Mouse (Mus musculus): ENCODE data around the gene Pigu.

- TF ChIP-seq POLR2A (IDR thresholded peaks at IDR 0.05; ENCODE audit: low read depth, low read length) = no peak
- no peak for TF ChIP-seq CTCF (conservative IDR thresholded peaks at IDR 0.05; ENCODE audit: insufficient read depth, insufficient read length, low read depth, low read length)
Measured at GRCm38 (mm10) chr2:155376191-155376590, 19.0 kb upstream of the Pigu start.
